Mouse (Mus musculus) spleen, adult 12 weeks (tissue): Measurements from ENCODE around the gene Coa4.
A peak's percentile ranks its signal among the peaks of the same experiment; 100 is the strongest.
"Not testable (repeated sequence)": the region's sequence is repeated elsewhere in the genome, so short reads cannot be mapped to it uniquely, and the experiment has no call there.

Source experiments
- DNase-seq: peaks from one replicate; pipeline ENCODE4 v3.0.0; 2022; ENCODE audit warnings: low spot score

The Coa4 gene

GRCm38 (mm10) chr7:100561861-100562587, 25.2 kb downstream of the Coa4 start:
- no peak for DNase-seq

GRCm38 (mm10) chr7:100567238-100567637, 30.4 kb downstream of the Coa4 start:
- not testable (repeated sequence) for DNase-seq

- no peak for DNase-seq
These were observed 33.0 kb downstream of the Coa4 start for GRCm38 (mm10) chr7:100569907-100570306.

- no peak for DNase-seq
These were observed 34.3 kb downstream of the Coa4 start for GRCm38 (mm10) chr7:100570930-100571715.

GRCm38 (mm10) chr7:100572061-100572460, 35.2 kb downstream of the Coa4 start:
- DNase-seq, result no peak

GRCm38 (mm10) chr7:100572704-100573103, 35.8 kb downstream of the Coa4 start:
- DNase-seq, result no peak

- DNase-seq, result no peak
These were observed 41.9 kb downstream of the Coa4 start for GRCm38 (mm10) chr7:100578794-100579193.

- DNase-seq, result no peak
These were observed 45.4 kb downstream of the Coa4 start for GRCm38 (mm10) chr7:100582235-100582634.

- DNase-seq, result peak; percentile 81
These were observed 45.9 kb downstream of the Coa4 start for GRCm38 (mm10) chr7:100582727-100583236.

- no peak for DNase-seq
These were observed 52.9 kb downstream of the Coa4 start for GRCm38 (mm10) chr7:100589816-100590215.
